Mouse (Mus musculus) liver, adult 2 months (tissue): ENCODE measurements around the gene Rab37. TPM values are rescaled to one million over a fixed set of nuclear protein-coding genes. Genes with fewer than 3 reads are reported as not detected.

Source experiments
- DNase-seq: peaks from one replicate; pipeline ENCODE4 v3.0.0-alpha.2; 2011; ENCODE audit warnings: low read depth, low spot score; ENCODE audit errors: extremely low read depth
- H3K27ac ChIP-seq: fragments of 200-500 bp; replicated peaks from 2 replicates; pipeline ENCODE4 v1.5.1; 2012; ENCODE audit warnings: low read depth, mild to moderate bottlenecking, control low read depth, inconsistent platforms, low read length; ENCODE audit not compliant: insufficient read depth
- H3K27me3 ChIP-seq: fragments of 200-500 bp; 2 replicates; pipeline ENCODE4 v1.6.1; 2012; ENCODE audit warnings: mild to moderate bottlenecking, moderate library complexity, low read length, inconsistent platforms; ENCODE audit not compliant: control insufficient read depth, insufficient read depth
- H3K36me3 ChIP-seq: fragments of 200-500 bp; 2 replicates; pipeline ENCODE4 v1.6.1; 2012; ENCODE audit warnings: low read length, inconsistent platforms; ENCODE audit not compliant: control insufficient read depth, insufficient read depth
- H3K4me1 ChIP-seq: fragments of 200-500 bp; 2 replicates; pipeline ENCODE4 v1.6.1; 2011; ENCODE audit warnings: low read length; ENCODE audit not compliant: control insufficient read depth, insufficient read depth
- H3K4me3 ChIP-seq: fragments of 200-500 bp; 2 replicates; pipeline ENCODE4 v1.5.1; 2011; ENCODE audit warnings: low read depth, mild to moderate bottlenecking, control low read depth, low read length, moderate library complexity; ENCODE audit not compliant: insufficient read depth
- H3K79me2 ChIP-seq: fragments of 200-500 bp; 2 replicates; pipeline ENCODE4 v1.6.1; 2012; ENCODE audit warnings: inconsistent platforms, mild to moderate bottlenecking, low read length, moderate library complexity; ENCODE audit not compliant: control insufficient read depth, insufficient read depth
- H3K9ac ChIP-seq: fragments of 200-500 bp; 2 replicates; pipeline ENCODE4 v1.6.1; 2012; ENCODE audit warnings: low read depth, mild to moderate bottlenecking, control low read depth, inconsistent platforms, low read length
- CTCF ChIP-seq: fragments of 200-500 bp; IDR thresholded peaks from 2 replicates; pipeline ENCODE4 v1.5.1; 2011; ENCODE audit warnings: low read depth, low read length, control low read depth
- POLR2A ChIP-seq: fragments of 200-500 bp; IDR thresholded peaks from 2 replicates; pipeline ENCODE4 v1.6.1; 2011; ENCODE audit warnings: low read length, control low read depth; ENCODE audit not compliant: insufficient read depth; ENCODE audit errors: extremely low read depth
- WGBS: fragments of 180-500 bp; shearing (Covaris S2); methylation state at CpG from one replicate; pipeline ENCODE4 v1.1.7; 2018; 5-methylcytosine and 5-hydroxymethylcytosine counted together
- polyA plus RNA-seq: library from polyadenylated mRNA; depleted of rRNA; stranded (reverse); fragments of >200 nt; gene quantifications from 2 replicates; pipeline ENCODE4 v1.2.3, GENCODE M21; 2012
- total RNA-seq: library from RNA; depleted of rRNA; stranded (reverse); fragments of >200 nt; gene quantifications from 2 replicates; pipeline ENCODE4 v1.2.3, GENCODE M21; 2014

Rab37 gene
- total and polyA plus RNA-seq, 2 experiments = 0.09 to 0.20 TPM

DNA sequence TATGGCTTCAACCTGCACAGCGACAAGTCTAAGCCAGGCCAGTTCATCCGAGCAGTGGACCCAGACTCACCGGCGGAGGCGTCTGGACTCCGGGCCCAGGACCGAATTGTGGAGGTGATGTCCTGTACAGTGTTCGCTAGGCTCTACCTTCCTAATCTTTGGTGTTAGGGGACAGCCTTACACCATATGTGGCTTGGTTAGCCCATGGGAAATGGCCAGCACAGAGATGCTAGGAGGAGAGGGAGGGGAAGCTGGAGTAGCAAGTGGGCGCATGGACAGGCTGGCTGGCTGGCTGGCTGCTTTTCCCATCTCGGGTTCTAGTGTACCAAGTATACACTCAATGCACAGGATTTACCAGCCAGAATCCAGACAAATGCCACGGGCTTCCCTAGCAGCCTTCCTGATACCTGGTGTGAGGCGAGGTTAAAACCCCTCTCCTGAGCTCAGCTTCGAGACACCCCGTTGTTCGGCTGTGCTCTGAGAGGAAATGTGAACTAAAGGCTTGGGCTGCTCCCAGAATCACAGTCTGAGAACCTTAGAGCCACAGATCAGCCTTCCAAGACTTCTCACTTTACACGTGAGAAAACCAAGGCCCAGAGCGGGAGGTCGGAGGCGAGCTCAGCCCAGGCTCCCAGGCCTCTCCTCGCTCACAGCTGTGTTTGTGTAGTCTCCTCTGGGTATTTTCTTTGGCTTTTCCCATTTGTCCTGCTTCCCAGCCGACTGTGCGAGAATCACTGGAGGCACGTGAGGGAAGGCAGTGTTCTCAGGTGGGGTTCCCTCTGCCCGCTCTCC is 85.4 kb downstream of the Rab37 start:
- H3K27ac ChIP-seq = peak overlapping the region; percentile 97

DNA sequence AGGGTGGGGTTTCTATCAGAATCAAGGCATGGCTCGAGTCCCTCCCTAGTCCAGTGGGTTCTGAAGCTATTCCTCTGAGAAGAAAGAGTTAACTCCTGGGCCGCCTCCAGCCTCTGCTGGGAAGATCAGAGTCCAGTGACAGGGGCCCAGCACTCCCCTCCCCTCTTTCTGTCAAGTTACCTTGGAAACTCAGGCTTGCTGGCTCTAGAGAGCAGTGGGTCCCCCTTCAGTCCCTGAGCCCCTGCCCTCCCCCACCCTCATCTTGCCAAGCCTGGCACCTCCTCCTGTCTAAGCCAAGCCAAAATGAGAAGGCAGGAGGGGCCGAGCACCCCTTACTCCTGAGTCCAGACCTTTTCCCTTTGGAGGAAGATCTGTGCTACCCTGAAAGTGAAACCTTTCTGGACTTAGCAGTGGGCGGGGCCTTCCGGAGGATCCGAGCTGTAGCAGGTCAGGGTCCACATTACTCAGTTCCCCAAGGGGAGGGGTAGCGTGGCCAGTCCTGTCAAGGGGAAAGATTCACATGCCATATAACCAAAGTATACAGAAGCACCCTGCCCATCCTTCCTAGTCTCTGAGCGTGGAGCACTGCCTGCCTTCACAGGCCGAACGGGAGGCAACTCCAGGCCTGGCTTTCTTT is 86.4 kb downstream of the Rab37 start:
- Histone ChIP-seq H3K4me1 (peaks cover 62% of the 10 kb centered on the region), H3K36me3 (peaks cover 18% of the 10 kb centered on the region), H3K79me2 (peaks cover 21% of the 10 kb centered on the region), H3K9ac (peak overlapping the region; percentile 64), H3K4me3 (peak overlapping the region; percentile 49), H3K27me3 (no peaks in the 10 kb centered on the region), H3K27ac (peak overlapping the region; percentile 97)
- no peak for TF ChIP-seq CTCF
- TF ChIP-seq POLR2A = no peak
- peak; percentile 92 for DNase-seq
- 17% methylated on average over 10 of the region's 10 CpGs for WGBS

More for the DNA sequence above, 85.4 kb downstream of the Rab37 start:
- WGBS = 72% methylated on average over 24 of the region's 24 CpGs
- H3K27me3 ChIP-seq = no peaks in the 10 kb centered on the region
- H3K4me1 ChIP-seq = peaks cover 72% of the 10 kb centered on the region
- H3K4me3 ChIP-seq = no peak overlapping the region
- H3K36me3 ChIP-seq = peaks cover 15% of the 10 kb centered on the region
- no peak for TF ChIP-seq CTCF
- no peak for TF ChIP-seq POLR2A
- H3K9ac ChIP-seq = peak overlapping the region; percentile 47; the same call in 1 of the 2 replicates
- H3K79me2 ChIP-seq = peaks cover 27% of the 10 kb centered on the region
- DNase-seq = no peak

DNA sequence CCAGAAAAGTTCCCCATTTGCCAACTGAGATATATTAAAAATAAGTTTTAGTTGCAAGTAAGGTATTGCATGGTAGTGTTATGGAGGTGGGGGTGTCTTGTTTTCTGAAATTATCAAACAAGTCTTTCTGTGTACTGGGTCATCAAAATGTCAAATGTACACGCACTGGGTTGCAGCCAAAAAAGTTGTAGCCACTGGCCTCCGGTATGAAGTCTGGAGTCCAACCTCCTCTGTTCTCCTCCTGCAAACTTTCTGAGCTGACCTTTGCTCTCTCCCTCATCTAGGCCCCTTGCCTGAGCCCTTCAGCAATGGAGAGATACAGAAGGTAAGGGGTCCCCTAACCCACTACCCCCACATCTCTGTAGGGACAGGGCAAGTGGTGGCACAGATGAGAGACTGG is 87.5 kb downstream of the Rab37 start:
- peak overlapping the region; percentile 97 for H3K27ac ChIP-seq
- WGBS = 30% methylated on average over 2 of the region's 2 CpGs
- peaks cover 54% of the 10 kb centered on the region for H3K4me1 ChIP-seq
- DNase-seq = peak; percentile 92
- no peak overlapping the region for H3K4me3 ChIP-seq
- H3K27me3 ChIP-seq = no peaks in the 10 kb centered on the region
- TF ChIP-seq POLR2A (no peak), CTCF (no peak)
- H3K9ac ChIP-seq = peak overlapping the region; percentile 64
- peaks cover 18% of the 10 kb centered on the region for H3K36me3 ChIP-seq
- peaks cover 14% of the 10 kb centered on the region for H3K79me2 ChIP-seq

DNA sequence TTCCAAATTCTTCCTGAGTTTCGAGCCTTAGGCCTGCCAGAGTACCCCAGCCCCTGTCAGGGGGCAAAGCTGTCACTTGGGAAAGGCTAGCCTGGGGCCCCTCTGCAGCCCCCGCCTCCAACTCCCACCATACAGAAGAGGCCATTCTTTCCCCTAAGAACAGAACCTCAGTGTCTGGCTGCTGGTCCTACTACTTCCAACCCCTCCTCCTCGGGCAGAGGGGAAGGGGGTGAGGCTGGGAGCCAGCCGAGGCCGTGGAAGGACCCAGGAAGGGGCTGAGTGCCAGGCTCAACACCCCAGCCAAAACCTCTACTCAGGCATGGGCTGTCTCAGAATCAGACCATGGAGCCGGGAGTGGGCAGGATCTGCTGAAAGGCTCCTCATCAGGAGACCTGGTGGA is 88.0 kb downstream of the Rab37 start:
- peaks cover 50% of the 10 kb centered on the region for H3K4me1 ChIP-seq
- peaks cover 18% of the 10 kb centered on the region for H3K36me3 ChIP-seq
- WGBS = 24% methylated on average over 6 of the region's 6 CpGs
- TF ChIP-seq CTCF = no peak
- no peak for TF ChIP-seq POLR2A
- DNase-seq = no peak
- H3K79me2 ChIP-seq = peaks cover 10% of the 10 kb centered on the region
- H3K4me3 ChIP-seq = no peak overlapping the region
- H3K27ac ChIP-seq = peak overlapping the region; percentile 85
- H3K9ac ChIP-seq = peak overlapping the region; percentile 7
- H3K27me3 ChIP-seq = no peaks in the 10 kb centered on the region

DNA sequence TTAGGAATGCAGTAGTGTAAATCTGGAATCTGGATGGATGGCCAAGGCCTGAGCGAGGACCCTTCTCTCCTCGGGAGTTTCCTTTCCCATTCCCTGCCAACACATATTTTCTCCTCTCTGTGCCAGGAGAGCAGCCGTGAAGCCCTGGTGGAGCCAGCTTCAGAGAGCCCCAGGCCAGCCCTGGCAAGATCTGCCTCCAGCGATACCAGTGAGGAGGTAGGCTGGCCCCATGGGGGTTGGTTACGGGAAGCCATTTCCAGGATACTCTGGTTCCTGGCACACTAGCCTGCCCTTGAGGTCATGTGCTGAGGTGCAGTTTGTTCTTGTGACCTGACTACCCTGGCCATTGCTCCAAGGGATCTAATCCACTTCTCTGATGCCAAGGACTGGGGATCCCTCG is 88.7 kb downstream of the Rab37 start:
- Histone ChIP-seq H3K27me3 (no peaks in the 10 kb centered on the region), H3K9ac (peak overlapping the region; percentile 2; the same call in 1 of the 2 replicates), H3K4me1 (peaks cover 43% of the 10 kb centered on the region), H3K27ac (peak overlapping the region; percentile 85), H3K79me2 (peaks cover 3% of the 10 kb centered on the region; the same call in 1 of the 2 replicates), H3K4me3 (no peak overlapping the region), H3K36me3 (peaks cover 18% of the 10 kb centered on the region)
- 0 out of 2 replicates have a peak, but pooled peaks have one; percentile 13 for TF ChIP-seq CTCF
- TF ChIP-seq POLR2A = no peak
- peak; percentile 88 for DNase-seq
- WGBS = 17% methylated on average over 6 of the region's 6 CpGs
